Mouse (Mus musculus) E14TG2a.4 (cell line): ENCODE results near the gene Slc38a8.

Experiments
- H3K27me3 ChIP-seq: 2 replicates; pipeline ENCODE4 v1.6.1; 2014; ENCODE audit warnings: low read length, control low read depth; ENCODE audit not compliant: insufficient read depth
- H3K36me3 ChIP-seq: 2 replicates; pipeline ENCODE4 v1.6.1; 2014; ENCODE audit warnings: low read length, control low read depth; ENCODE audit not compliant: insufficient read depth
- H3K4me1 ChIP-seq: replicated peaks from 2 replicates; pipeline ENCODE4 v1.6.1; 2014; ENCODE audit warnings: low read depth, low read length, control low read depth
- H3K4me3 ChIP-seq: replicated peaks from 2 replicates; pipeline ENCODE4 v1.5.1; 2014; ENCODE audit warnings: mild to moderate bottlenecking, low read length
- H3K9me3 ChIP-seq: 2 replicates; pipeline ENCODE4 v1.6.1; 2014; ENCODE audit warnings: low read length, control low read depth
- CTCF ChIP-seq: conservative IDR thresholded peaks from 2 replicates; pipeline ENCODE4 v1.5.1; 2014; ENCODE audit warnings: low read length
- NANOG ChIP-seq: IDR thresholded peaks from 2 replicates; pipeline ENCODE4 v1.6.1; 2014; ENCODE audit warnings: borderline replicate concordance, low read length, mixed read lengths
- POU5F1 ChIP-seq: IDR thresholded peaks from 2 replicates; pipeline ENCODE4 v1.6.1; 2014; ENCODE audit warnings: low read length, borderline replicate concordance

The Slc38a8 gene

DNA sequence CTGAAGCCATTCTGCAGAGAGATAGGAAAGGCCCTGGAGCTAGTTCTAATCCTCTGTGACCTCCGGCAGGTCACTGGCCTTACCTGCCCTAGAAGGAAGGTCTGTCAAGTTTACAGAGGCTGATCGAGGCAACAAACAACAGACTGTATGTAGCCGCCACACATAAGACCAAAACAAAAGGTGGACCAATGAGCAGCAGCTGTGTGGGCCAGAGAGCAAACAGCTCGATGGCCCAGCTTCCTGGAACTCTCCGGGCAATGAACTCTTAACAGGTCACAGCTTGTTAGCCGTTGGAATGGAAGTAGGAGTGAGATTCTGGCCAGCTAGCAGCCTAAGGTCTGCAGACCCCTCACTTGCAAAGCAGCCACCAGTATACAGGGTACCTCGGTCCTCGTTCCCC lies 71.2 kb downstream of the Slc38a8 start:
- Histone ChIP-seq H3K27me3 (peaks cover 20% of the 10 kb centered on the region), H3K36me3 (no peaks in the 10 kb centered on the region), H3K4me3 (no peak overlapping the region), H3K4me1 (peaks cover 9% of the 10 kb centered on the region), H3K9me3 (no peaks in the 10 kb centered on the region)
- TF ChIP-seq NANOG (no peak), POU5F1 (no peak), CTCF (no peak)
